Mouse (Mus musculus): ENCODE data around the gene Zfp362.

- TF ChIP-seq POLR2A (IDR thresholded peaks at IDR 0.05; ENCODE audit: borderline replicate concordance, low read depth, low read length) = no peak
- no peak for TF ChIP-seq CTCF (IDR thresholded peaks at IDR 0.05; ENCODE audit: low read depth, low read length)
These were observed 54.8 kb downstream of the Zfp362 start for GRCm38 (mm10) chr4:128751006-128751405.

Measured in bone marrow macrophage, adult 2 months (primary cell).